Mouse (Mus musculus) ES-Bruce4 (cell line): ENCODE measurements at regions not wholly inside any gene's neighbourhood (a gene's known extent, or its start where the extent isn't known, plus 50 kb on each side); places are given as distances from the start of the nearest gene placed in this dataset.

Source experiments
- CTCF ChIP-seq: IDR thresholded peaks from one replicate; pipeline ENCODE4 v1.8.1; 2011; ENCODE audit warnings: low read depth, low read length
- EP300 ChIP-seq: IDR thresholded peaks from 2 replicates; pipeline ENCODE4 v1.6.1; 2011; ENCODE audit warnings: low read depth, low read length; ENCODE audit not compliant: insufficient read depth
- POLR2A ChIP-seq: IDR thresholded peaks from one replicate; pipeline ENCODE4 v1.8.1; 2011; ENCODE audit warnings: low read length; ENCODE audit not compliant: insufficient read depth

- no peak for TF ChIP-seq POLR2A
- TF ChIP-seq CTCF, result no peak
- no peak for TF ChIP-seq EP300
These were observed 72.2 kb upstream of the Frmpd3 start for GRCm38 (mm10) chrX:140269742-140270457.
